Mouse (Mus musculus) forebrain, embryonic 16.5 days (tissue): ENCODE data around the gene Gid4. TPM values are rescaled to one million over a fixed set of nuclear protein-coding genes. Genes with fewer than 3 reads are reported as not detected.

ENCODE experiments used
- ATAC-seq: fragments of 200-750 bp; cut with Nextera tagmentation; 2 replicates; pipeline ENCODE4 v1.8.0; 2017; ENCODE audit warnings: mild to moderate bottlenecking, moderate library complexity
- H3K27ac ChIP-seq: fragments of 300-500 bp; sonication (generic); 2 replicates; pipeline ENCODE4 v1.5.1; 2014; ENCODE audit warnings: low read length, control low read depth
- H3K27me3 ChIP-seq: fragments of 300-500 bp; sonication (generic); replicated peaks from 2 replicates; pipeline ENCODE4 v1.6.1; 2014; ENCODE audit warnings: low read length; ENCODE audit not compliant: control insufficient read depth, insufficient read depth
- H3K36me3 ChIP-seq: fragments of 300-500 bp; sonication (generic); 2 replicates; pipeline ENCODE4 v1.6.1; 2014; ENCODE audit not compliant: control insufficient read depth, insufficient read depth
- H3K4me1 ChIP-seq: fragments of 300-500 bp; sonication (generic); replicated peaks from 2 replicates; pipeline ENCODE4 v1.6.1; 2014; ENCODE audit warnings: low read length; ENCODE audit not compliant: control insufficient read depth, insufficient read depth
- H3K4me2 ChIP-seq: fragments of 300-500 bp; sonication (generic); 2 replicates; pipeline ENCODE4 v1.6.1; 2014; ENCODE audit warnings: mild to moderate bottlenecking, low read length, control low read depth
- H3K4me3 ChIP-seq: fragments of 300-500 bp; sonication (generic); replicated peaks from 2 replicates; pipeline ENCODE4 v1.5.1; 2014; ENCODE audit warnings: mild to moderate bottlenecking, low read length, control low read depth
- H3K9ac ChIP-seq: fragments of 300-500 bp; sonication (generic); replicated peaks from 2 replicates; pipeline ENCODE4 v1.6.1; 2014; ENCODE audit warnings: low read depth, low read length, control low read depth
- H3K9me3 ChIP-seq: fragments of 300-500 bp; sonication (generic); 2 replicates; pipeline ENCODE4 v1.6.1; 2016; ENCODE audit warnings: low read length; ENCODE audit not compliant: control insufficient read depth
- WGBS: fragments of 180-500 bp; shearing (Covaris S2); extraction: QIAGEN DNeasy Blood & Tissue Kit; methylation state at CpG from one replicate; pipeline ENCODE4 v1.1.7; 2014; 5-methylcytosine and 5-hydroxymethylcytosine counted together
- polyA plus RNA-seq: library from polyadenylated mRNA; unstranded; fragments of >200 nt; fragmentation: Nextera tagmentation; extraction: Ambion mirVana; gene quantifications from 2 replicates; pipeline ENCODE4 v1.2.1, GENCODE M21; 2015

Gene Gid4
- polyA plus RNA-seq, 1 experiment from 2014 or later = 28.7 TPM

- no peaks in the 10 kb centered on the region for H3K4me1 ChIP-seq
- H3K27ac ChIP-seq = no peak overlapping the region
- H3K27me3 ChIP-seq = no peaks in the 10 kb centered on the region
- WGBS = 86% methylated on average over 5 of the region's 5 CpGs
- H3K4me2 ChIP-seq = no peak overlapping the region
- H3K36me3 ChIP-seq = no peaks in the 10 kb centered on the region
- H3K9me3 ChIP-seq = no peaks in the 10 kb centered on the region
- ATAC-seq = no peak
- H3K9ac ChIP-seq = no peak overlapping the region
- H3K4me3 ChIP-seq = no peak overlapping the region
Measured at GRCm38 (mm10) chr11:60475668-60476362, 58.9 kb downstream of the Gid4 start.

DNA sequence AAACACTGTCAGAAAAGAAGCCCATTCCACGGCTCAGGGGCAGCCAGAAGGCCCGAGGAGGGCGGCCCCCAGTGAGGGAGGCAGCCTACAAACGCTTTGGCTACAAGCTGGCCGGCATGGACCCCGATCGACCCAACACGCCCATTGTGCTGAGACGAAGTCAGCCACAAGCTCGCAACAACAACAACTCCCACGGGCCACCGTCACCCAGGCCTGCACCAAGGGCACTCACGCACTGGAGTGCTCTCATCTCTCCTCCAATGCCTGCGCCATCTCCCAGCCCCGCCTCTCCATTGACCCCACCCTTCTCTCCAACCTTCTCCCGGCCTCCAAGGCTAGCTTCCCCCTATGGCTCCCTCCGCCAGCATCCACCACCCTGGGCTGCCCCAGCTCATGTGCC, 61.2 kb downstream of the Gid4 start:
- 45% methylated on average over 17 of the region's 17 CpGs for WGBS
- Histone ChIP-seq H3K9ac (no peak overlapping the region), H3K27ac (no peak overlapping the region), H3K4me2 (no peak overlapping the region), H3K27me3 (no peaks in the 10 kb centered on the region), H3K4me1 (no peaks in the 10 kb centered on the region), H3K36me3 (no peaks in the 10 kb centered on the region), H3K9me3 (no peaks in the 10 kb centered on the region), H3K4me3 (no peak overlapping the region)
- no peak for ATAC-seq

DNA sequence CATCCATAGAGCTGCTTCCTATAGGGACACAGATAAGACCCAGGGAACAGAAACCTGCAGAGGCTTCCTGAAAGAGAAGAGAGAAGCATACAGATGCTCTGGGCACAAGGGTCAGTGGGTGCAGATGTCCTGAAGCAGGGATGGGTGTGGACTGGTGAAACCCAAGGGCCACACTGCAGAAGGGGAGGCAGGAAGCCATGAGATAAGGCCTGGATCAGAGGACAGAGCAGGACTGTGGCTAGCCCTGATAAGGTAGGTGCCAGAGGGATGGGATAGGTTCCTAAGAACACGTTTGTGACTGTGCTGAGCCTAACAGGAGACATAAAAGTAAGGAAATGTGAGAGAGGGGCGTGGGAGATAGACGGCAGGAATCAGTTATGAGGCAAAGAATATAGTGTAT, 69.3 kb downstream of the Gid4 start:
- no peak for ATAC-seq
- Histone ChIP-seq H3K4me3 (no peak overlapping the region), H3K27me3 (no peaks in the 10 kb centered on the region), H3K27ac (no peak overlapping the region), H3K9me3 (no peaks in the 10 kb centered on the region), H3K9ac (no peak overlapping the region), H3K4me2 (no peak overlapping the region), H3K36me3 (no peaks in the 10 kb centered on the region), H3K4me1 (no peaks in the 10 kb centered on the region)
- WGBS = 70% methylated on average over 3 of the region's 3 CpGs

- Histone ChIP-seq H3K27ac (no peak overlapping the region), H3K4me2 (no peak overlapping the region), H3K4me1 (no peaks in the 10 kb centered on the region), H3K36me3 (no peaks in the 10 kb centered on the region), H3K27me3 (no peaks in the 10 kb centered on the region), H3K9me3 (no peaks in the 10 kb centered on the region), H3K4me3 (no peak overlapping the region), H3K9ac (no peak overlapping the region)
- ATAC-seq = no peak
- WGBS = 90% methylated on average over 5 of the region's 5 CpGs
Measured at GRCm38 (mm10) chr11:60492726-60493125, 75.8 kb downstream of the Gid4 start.

GRCm38 (mm10) chr11:60495692-60496091, 78.7 kb downstream of the Gid4 start:
- no peak overlapping the region for H3K27ac ChIP-seq
- WGBS = 60% methylated on average over 2 of the region's 2 CpGs
- no peaks in the 10 kb centered on the region for H3K4me1 ChIP-seq
- no peaks in the 10 kb centered on the region for H3K9me3 ChIP-seq
- no peak overlapping the region for H3K4me3 ChIP-seq
- no peaks in the 10 kb centered on the region for H3K36me3 ChIP-seq
- no peak overlapping the region for H3K4me2 ChIP-seq
- no peak for ATAC-seq
- no peak overlapping the region for H3K9ac ChIP-seq
- no peaks in the 10 kb centered on the region for H3K27me3 ChIP-seq

Other genes with a start within 250 kb of the Gid4 start
- gene Srebf1, start 194.6 kb upstream of the Gid4 start, polyA plus RNA-seq = 41.1 and 46.9 TPM in 2 replicates
- gene Tom1l2, start 64.2 kb upstream of the Gid4 start, polyA plus RNA-seq = 56.5 and 62.0 TPM in 2 replicates
- 4.6 and 4.7 TPM in 2 replicates for gene Drc3, start 63.8 kb upstream of the Gid4 start, polyA plus RNA-seq
- 50.5 and 53.4 TPM in 2 replicates for gene Atpaf2, start 1.3 kb downstream of the Gid4 start, polyA plus RNA-seq
- gene Drg2, start 37.4 kb downstream of the Gid4 start, polyA plus RNA-seq = 103 TPM in 2 replicates
- gene Myo15, start 52.2 kb downstream of the Gid4 start, polyA plus RNA-seq = 0.08 and 0.15 TPM in 2 replicates
- gene Alkbh5, start 119.2 kb downstream of the Gid4 start, polyA plus RNA-seq = 24.2 and 25.9 TPM in 2 replicates